Mouse (Mus musculus) cortical plate, adult 2 months (tissue): Measurements from ENCODE around the gene Rere.

Experiments
- CTCF ChIP-seq: fragments of 200-500 bp; IDR thresholded peaks from 2 replicates; pipeline ENCODE4 v1.5.1; 2011; ENCODE audit warnings: mild to moderate bottlenecking, control low read depth, low read length; ENCODE audit not compliant: insufficient read depth; ENCODE audit errors: extremely low read depth
- POLR2A ChIP-seq: fragments of 200-500 bp; IDR thresholded peaks from 2 replicates; pipeline ENCODE4 v1.6.1; 2011; ENCODE audit warnings: mild to moderate bottlenecking, low read length, control low read depth; ENCODE audit not compliant: insufficient read depth; ENCODE audit errors: extremely low read depth

- TF ChIP-seq CTCF (no peak), POLR2A (no peak)
Measured at GRCm38 (mm10) chr4:150265471-150265870, 16.0 kb upstream of the Rere start.
